Mouse (Mus musculus): ENCODE results near the gene Plcd3. TPM values are rescaled to one million over a fixed set of nuclear protein-coding genes. Genes with fewer than 3 reads are reported as not detected.

Plcd3 gene
- total and polyA plus RNA-seq, 2 experiments, result 1.0 to 2.0 TPM

- Histone ChIP-seq H3K9ac (ENCODE audit: low read depth, low read length) (peak overlapping the region; percentile 80), H3K27ac (replicated peaks; ENCODE audit: insufficient read depth, low read depth, low read length) (peak overlapping the region; percentile 97), H3K4me1 (ENCODE audit: control insufficient read depth, insufficient read depth, low read length) (peaks cover 28% of the 10 kb centered on the region), H3K79me2 (ENCODE audit: control insufficient read depth, insufficient read depth, low read length) (peaks cover 7% of the 10 kb centered on the region; the same call in 1 of the 2 replicates), H3K36me3 (ENCODE audit: control insufficient read depth, insufficient read depth, low read length) (peaks cover 2% of the 10 kb centered on the region; the same call in 1 of the 2 replicates), H3K4me3 (ENCODE audit: insufficient read depth, low read depth, low read length) (peak overlapping the region; percentile 45; the same call in 1 of the 2 replicates), H3K27me3 (ENCODE audit: control insufficient read depth, insufficient read depth, low read length) (0 out of 2 replicates have a peak, but pooled peaks cover 3% of the 10 kb centered on the region)
- TF ChIP-seq POLR2A (IDR thresholded peaks at IDR 0.05; ENCODE audit: extremely low read depth, insufficient read depth, low read length) (no peak), CTCF (IDR thresholded peaks at IDR 0.05; ENCODE audit: low read depth, low read length) (peak; percentile 47)
- peak; percentile 92 for DNase-seq (ENCODE audit: extremely low read depth, low read depth, low spot score)
- 23% methylated on average over 14 of the region's 14 CpGs for WGBS
Measured at GRCm38 (mm10) chr11:103105180-103105725, 3.8 kb upstream of the Plcd3 start.

- Histone ChIP-seq H3K9ac (ENCODE audit: low read depth, low read length) (peak overlapping the region; percentile 80; the same call in 1 of the 2 replicates), H3K27ac (replicated peaks; ENCODE audit: insufficient read depth, low read depth, low read length) (peak overlapping the region; percentile 64), H3K36me3 (ENCODE audit: control insufficient read depth, insufficient read depth, low read length) (peaks cover 2% of the 10 kb centered on the region; the same call in 1 of the 2 replicates), H3K27me3 (ENCODE audit: control insufficient read depth, insufficient read depth, low read length) (0 out of 2 replicates have a peak, but pooled peaks cover 3% of the 10 kb centered on the region), H3K4me3 (ENCODE audit: insufficient read depth, low read depth, low read length) (peak overlapping the region; percentile 45; the same call in 1 of the 2 replicates), H3K4me1 (ENCODE audit: control insufficient read depth, insufficient read depth, low read length) (peaks cover 28% of the 10 kb centered on the region), H3K79me2 (ENCODE audit: control insufficient read depth, insufficient read depth, low read length) (peaks cover 7% of the 10 kb centered on the region; the same call in 1 of the 2 replicates)
- TF ChIP-seq CTCF (IDR thresholded peaks at IDR 0.05; ENCODE audit: low read depth, low read length) (no peak), POLR2A (IDR thresholded peaks at IDR 0.05; ENCODE audit: extremely low read depth, insufficient read depth, low read length) (no peak)
- no peak for DNase-seq (ENCODE audit: extremely low read depth, low read depth, low spot score)
- WGBS, result 62% methylated on average over 7 of the region's 7 CpGs
Measured at GRCm38 (mm10) chr11:103104469-103104868, 3.0 kb upstream of the Plcd3 start.

GRCm38 (mm10) chr11:103103621-103104020, 2.2 kb upstream of the Plcd3 start:
- Histone ChIP-seq H3K27me3 (ENCODE audit: control insufficient read depth, insufficient read depth, low read length) (0 out of 2 replicates have a peak, but pooled peaks cover 3% of the 10 kb centered on the region), H3K4me1 (ENCODE audit: control insufficient read depth, insufficient read depth, low read length) (peaks cover 28% of the 10 kb centered on the region), H3K4me3 (ENCODE audit: insufficient read depth, low read depth, low read length) (peak overlapping the region; percentile 77), H3K9ac (ENCODE audit: low read depth, low read length) (peak overlapping the region; percentile 83), H3K27ac (replicated peaks; ENCODE audit: insufficient read depth, low read depth, low read length) (peak overlapping the region; percentile 68), H3K79me2 (ENCODE audit: control insufficient read depth, insufficient read depth, low read length) (peaks cover 7% of the 10 kb centered on the region; the same call in 1 of the 2 replicates), H3K36me3 (ENCODE audit: control insufficient read depth, insufficient read depth, low read length) (peaks cover 2% of the 10 kb centered on the region; the same call in 1 of the 2 replicates)
- TF ChIP-seq CTCF (IDR thresholded peaks at IDR 0.05; ENCODE audit: low read depth, low read length) (no peak), POLR2A (IDR thresholded peaks at IDR 0.05; ENCODE audit: extremely low read depth, insufficient read depth, low read length) (no peak)
- 34% methylated on average over 8 of the region's 8 CpGs for WGBS
- DNase-seq (ENCODE audit: extremely low read depth, low read depth, low spot score), result no peak

GRCm38 (mm10) chr11:103102725-103103349, 1.4 kb upstream of the Plcd3 start:
- Histone ChIP-seq H3K9ac (ENCODE audit: low read depth, low read length) (peak overlapping the region; percentile 83), H3K79me2 (ENCODE audit: control insufficient read depth, insufficient read depth, low read length) (peaks cover 7% of the 10 kb centered on the region; the same call in 1 of the 2 replicates), H3K36me3 (ENCODE audit: control insufficient read depth, insufficient read depth, low read length) (no peaks in the 10 kb centered on the region), H3K27me3 (ENCODE audit: control insufficient read depth, insufficient read depth, low read length) (0 out of 2 replicates have a peak, but pooled peaks cover 3% of the 10 kb centered on the region), H3K27ac (replicated peaks; ENCODE audit: insufficient read depth, low read depth, low read length) (peak overlapping the region; percentile 68), H3K4me1 (ENCODE audit: control insufficient read depth, insufficient read depth, low read length) (peaks cover 28% of the 10 kb centered on the region), H3K4me3 (ENCODE audit: insufficient read depth, low read depth, low read length) (peak overlapping the region; percentile 77)
- peak; percentile 98 for DNase-seq (ENCODE audit: extremely low read depth, low read depth, low spot score)
- under 1% methylated on average over 35 of the region's 35 CpGs for WGBS
- TF ChIP-seq POLR2A (IDR thresholded peaks at IDR 0.05; ENCODE audit: extremely low read depth, insufficient read depth, low read length) (peak; percentile 88), CTCF (IDR thresholded peaks at IDR 0.05; ENCODE audit: low read depth, low read length) (peak; percentile 100)

GRCm38 (mm10) chr11:103101866-103102501, 526 bp upstream of the Plcd3 start:
- Histone ChIP-seq H3K79me2 (ENCODE audit: control insufficient read depth, insufficient read depth, low read length) (peaks cover 7% of the 10 kb centered on the region; the same call in 1 of the 2 replicates), H3K36me3 (ENCODE audit: control insufficient read depth, insufficient read depth, low read length) (no peaks in the 10 kb centered on the region), H3K27ac (replicated peaks; ENCODE audit: insufficient read depth, low read depth, low read length) (peak overlapping the region; percentile 42), H3K9ac (ENCODE audit: low read depth, low read length) (peak overlapping the region; percentile 77), H3K4me1 (ENCODE audit: control insufficient read depth, insufficient read depth, low read length) (peaks cover 28% of the 10 kb centered on the region), H3K4me3 (ENCODE audit: insufficient read depth, low read depth, low read length) (peak overlapping the region; percentile 69), H3K27me3 (ENCODE audit: control insufficient read depth, insufficient read depth, low read length) (0 out of 2 replicates have a peak, but pooled peaks cover 3% of the 10 kb centered on the region)
- no peak for DNase-seq (ENCODE audit: extremely low read depth, low read depth, low spot score)
- WGBS, result 1% methylated on average over 30 of the region's 30 CpGs
- TF ChIP-seq POLR2A (IDR thresholded peaks at IDR 0.05; ENCODE audit: extremely low read depth, insufficient read depth, low read length), result no peak
- TF ChIP-seq CTCF (IDR thresholded peaks at IDR 0.05; ENCODE audit: low read depth, low read length), result no peak
